Mouse (Mus musculus): Measurements from ENCODE around the gene Tradd. TPM values are rescaled to one million over a fixed set of nuclear protein-coding genes. Genes with fewer than 3 reads are reported as not detected.

Gene Tradd
- polyA plus RNA-seq, 1 experiment, result 32.6 TPM

DNA sequence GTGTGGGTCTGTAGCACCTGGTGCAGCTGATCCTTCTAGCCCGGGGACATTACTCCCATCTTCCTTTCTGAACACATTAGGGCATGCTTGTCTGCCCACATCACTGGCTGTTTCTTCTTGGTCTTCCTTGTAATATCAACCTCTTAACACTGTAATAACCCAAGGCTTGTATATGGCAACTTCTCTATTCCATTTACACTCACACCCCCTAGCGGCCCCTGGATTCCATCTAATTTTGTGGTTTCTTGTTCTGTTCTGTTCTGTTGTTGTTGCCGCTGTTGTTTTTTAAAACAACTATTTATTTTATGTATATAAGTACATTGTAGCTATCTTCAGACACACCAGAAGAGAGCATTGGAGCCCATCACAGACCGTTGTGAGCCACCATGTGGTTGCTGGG lies 22.5 kb upstream of the Tradd start:
- no peak overlapping the region for H3K4me3 ChIP-seq (replicated peaks)
- H3K4me1 ChIP-seq, result peaks cover 62% of the 10 kb centered on the region
- no peak for TF ChIP-seq FLI1 (IDR thresholded peaks at IDR 0.05; ENCODE audit: low read length)
- TF ChIP-seq GATA1 (IDR thresholded peaks at IDR 0.05; ENCODE audit: borderline replicate concordance, low read length), result no peak
- H3K9me3 ChIP-seq, result no peaks in the 10 kb centered on the region
- H3K27me3 ChIP-seq (replicated peaks), result peaks cover 11% of the 10 kb centered on the region
- H3K36me3 ChIP-seq (replicated peaks; ENCODE audit: low read length), result peaks cover 10% of the 10 kb centered on the region

DNA sequence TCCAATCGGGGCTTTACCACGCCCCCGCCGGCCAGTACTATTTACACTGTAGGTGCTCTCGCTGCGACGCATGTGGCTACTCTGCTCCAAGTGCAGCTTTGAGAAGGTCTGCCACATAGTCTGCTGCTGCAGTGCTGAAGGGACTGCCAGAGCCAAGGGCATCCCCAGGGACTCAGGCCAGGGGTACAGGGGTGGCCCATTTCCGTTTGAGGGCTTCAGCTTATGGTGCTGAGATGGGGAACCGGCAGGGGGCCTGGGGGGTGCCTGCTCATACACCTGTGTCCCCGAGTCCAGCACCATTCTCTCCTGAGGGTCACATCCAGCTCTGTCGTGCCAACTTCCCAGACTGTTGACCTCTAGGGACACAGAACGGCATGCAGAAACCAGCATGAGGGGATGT lies 21.1 kb upstream of the Tradd start:
- H3K36me3 ChIP-seq (replicated peaks; ENCODE audit: low read length), result peaks cover 16% of the 10 kb centered on the region
- H3K27me3 ChIP-seq (replicated peaks), result peaks cover 17% of the 10 kb centered on the region
- H3K9me3 ChIP-seq, result peaks cover 3% of the 10 kb centered on the region; the same call in 1 of the 2 replicates
- H3K4me3 ChIP-seq (replicated peaks), result no peak overlapping the region
- H3K4me1 ChIP-seq, result peaks cover 55% of the 10 kb centered on the region
- TF ChIP-seq FLI1 (IDR thresholded peaks at IDR 0.05; ENCODE audit: low read length), result no peak
- no peak for TF ChIP-seq GATA1 (IDR thresholded peaks at IDR 0.05; ENCODE audit: borderline replicate concordance, low read length)

DNA sequence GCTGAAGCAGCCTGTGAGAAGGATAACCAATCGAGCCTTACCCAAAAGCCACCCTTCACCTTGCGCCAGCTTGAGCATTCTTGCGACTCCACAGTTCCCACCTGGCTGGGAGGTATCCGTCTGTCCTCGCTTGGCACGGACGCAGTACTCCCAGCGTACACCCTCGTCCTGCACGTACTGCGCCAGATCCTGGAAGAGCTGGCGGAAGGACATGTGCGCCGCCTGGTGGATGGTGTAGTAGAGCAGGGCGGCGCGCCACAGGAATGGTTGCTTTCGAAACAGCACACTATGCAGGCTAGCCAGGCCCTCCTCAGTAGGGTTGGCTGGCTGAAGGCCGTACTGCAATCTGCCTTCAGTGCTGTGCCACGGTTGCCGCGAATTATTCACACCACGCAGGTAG lies 18.7 kb upstream of the Tradd start:
- peak overlapping the region; percentile 89 for H3K4me3 ChIP-seq (replicated peaks)
- H3K4me1 ChIP-seq, result peaks cover 50% of the 10 kb centered on the region
- H3K9me3 ChIP-seq, result peaks cover 3% of the 10 kb centered on the region; the same call in 1 of the 2 replicates
- H3K36me3 ChIP-seq (replicated peaks; ENCODE audit: low read length), result peaks cover 16% of the 10 kb centered on the region
- TF ChIP-seq GATA1 (IDR thresholded peaks at IDR 0.05; ENCODE audit: borderline replicate concordance, low read length) (no peak), FLI1 (IDR thresholded peaks at IDR 0.05; ENCODE audit: low read length) (no peak)
- peaks cover 40% of the 10 kb centered on the region for H3K27me3 ChIP-seq (replicated peaks)

DNA sequence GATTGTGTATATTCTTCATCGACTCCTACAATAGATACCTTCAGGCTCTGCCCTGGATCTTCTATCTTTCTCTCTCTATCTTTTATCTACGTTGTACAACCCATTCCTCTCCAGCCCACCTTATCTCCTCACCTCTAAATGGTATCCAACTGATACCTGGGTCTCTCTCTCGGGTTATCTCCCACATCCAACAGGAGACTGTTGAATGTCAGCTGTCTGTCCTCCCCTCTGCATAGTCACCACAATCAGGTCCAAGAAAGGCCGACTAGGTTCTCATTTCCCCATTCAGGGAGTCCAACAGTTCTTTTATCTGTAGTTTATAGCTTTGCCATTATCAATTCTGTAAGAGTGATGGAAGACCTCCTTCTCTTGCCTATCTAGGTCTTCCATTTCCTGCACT lies 17.8 kb upstream of the Tradd start:
- Histone ChIP-seq H3K36me3 (replicated peaks; ENCODE audit: low read length) (peaks cover 16% of the 10 kb centered on the region), H3K4me1 (peaks cover 52% of the 10 kb centered on the region), H3K4me3 (replicated peaks) (no peak overlapping the region), H3K27me3 (replicated peaks) (peaks cover 49% of the 10 kb centered on the region), H3K9me3 (peaks cover 3% of the 10 kb centered on the region; the same call in 1 of the 2 replicates)
- TF ChIP-seq FLI1 (IDR thresholded peaks at IDR 0.05; ENCODE audit: low read length) (no peak), GATA1 (IDR thresholded peaks at IDR 0.05; ENCODE audit: borderline replicate concordance, low read length) (no peak)

DNA sequence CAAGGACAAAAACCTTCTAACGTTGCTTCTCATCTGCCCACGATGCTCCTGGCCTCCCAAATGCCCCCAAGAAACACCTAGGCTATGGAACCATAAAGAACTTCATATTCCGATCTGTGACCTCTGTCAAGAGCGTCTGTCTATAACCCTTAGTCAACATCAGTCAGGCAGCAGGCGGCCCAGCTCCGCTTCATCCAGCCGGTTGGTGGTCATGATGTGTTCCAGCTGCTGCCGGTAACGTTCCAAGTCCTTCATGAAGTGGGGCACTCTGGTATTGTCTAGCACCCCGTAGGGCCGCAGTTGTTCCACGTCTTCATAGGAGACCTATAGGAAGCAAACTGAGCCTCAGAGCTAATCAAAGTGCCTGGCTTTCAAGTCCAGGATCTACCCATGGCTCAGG lies 17.4 kb upstream of the Tradd start:
- peaks cover 54% of the 10 kb centered on the region for H3K4me1 ChIP-seq
- peaks cover 3% of the 10 kb centered on the region; the same call in 1 of the 2 replicates for H3K9me3 ChIP-seq
- TF ChIP-seq GATA1 (IDR thresholded peaks at IDR 0.05; ENCODE audit: borderline replicate concordance, low read length), result no peak
- TF ChIP-seq FLI1 (IDR thresholded peaks at IDR 0.05; ENCODE audit: low read length), result no peak
- H3K27me3 ChIP-seq (replicated peaks), result peaks cover 53% of the 10 kb centered on the region
- peaks cover 16% of the 10 kb centered on the region for H3K36me3 ChIP-seq (replicated peaks; ENCODE audit: low read length)
- H3K4me3 ChIP-seq (replicated peaks), result no peak overlapping the region

DNA sequence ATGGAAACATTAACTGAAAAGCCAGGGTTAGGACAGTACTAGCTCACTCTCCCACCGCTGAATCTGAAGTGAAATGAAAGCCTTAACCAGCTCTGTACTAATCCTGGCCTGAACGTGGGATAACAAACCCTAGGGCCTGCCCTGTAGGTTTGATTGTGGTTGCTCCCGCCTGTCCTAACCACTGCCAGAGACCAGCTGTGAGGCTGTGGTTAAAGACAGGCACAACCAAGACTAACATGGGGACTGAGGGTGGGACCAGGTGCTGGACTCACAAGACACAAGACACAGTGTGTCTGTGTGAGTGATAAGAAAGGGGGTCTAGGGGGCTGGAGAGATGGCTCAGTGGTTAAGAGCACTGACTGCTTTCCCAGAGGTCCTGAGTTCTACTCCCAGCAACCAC lies 16.2 kb upstream of the Tradd start:
- Histone ChIP-seq H3K27me3 (replicated peaks) (peaks cover 62% of the 10 kb centered on the region), H3K36me3 (replicated peaks; ENCODE audit: low read length) (peaks cover 16% of the 10 kb centered on the region), H3K4me1 (peaks cover 58% of the 10 kb centered on the region)

DNA sequence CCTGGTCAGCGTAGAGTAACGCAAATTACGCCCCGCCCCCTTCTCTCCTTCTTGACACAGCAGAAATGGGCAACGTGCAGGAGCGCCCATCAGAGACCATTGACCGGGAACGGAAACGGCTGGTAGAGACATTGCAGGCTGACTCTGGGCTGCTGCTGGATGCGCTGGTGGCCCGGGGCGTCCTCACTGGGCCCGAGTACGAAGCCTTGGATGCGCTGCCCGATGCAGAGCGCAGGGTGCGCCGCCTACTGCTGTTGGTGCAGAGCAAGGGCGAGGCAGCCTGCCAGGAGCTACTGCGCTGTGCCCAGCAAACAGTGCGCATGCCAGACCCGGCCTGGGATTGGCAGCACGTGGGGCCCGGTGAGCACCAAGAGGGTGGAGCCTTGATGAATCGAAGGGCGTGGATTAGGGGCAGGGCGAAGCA lies 14.5 kb upstream of the Tradd start:
- Histone ChIP-seq H3K4me3 (replicated peaks) (peak overlapping the region; percentile 89), H3K9me3 (peaks cover 3% of the 10 kb centered on the region; the same call in 1 of the 2 replicates), H3K36me3 (replicated peaks; ENCODE audit: low read length) (peaks cover 10% of the 10 kb centered on the region), H3K27me3 (replicated peaks) (peaks cover 73% of the 10 kb centered on the region), H3K4me1 (peaks cover 59% of the 10 kb centered on the region)
- TF ChIP-seq FLI1 (IDR thresholded peaks at IDR 0.05; ENCODE audit: low read length) (no peak), GATA1 (IDR thresholded peaks at IDR 0.05; ENCODE audit: borderline replicate concordance, low read length) (no peak)

More for the DNA sequence above, 16.2 kb upstream of the Tradd start:
- H3K9me3 ChIP-seq, result peaks cover 3% of the 10 kb centered on the region; the same call in 1 of the 2 replicates
- TF ChIP-seq GATA1 (IDR thresholded peaks at IDR 0.05; ENCODE audit: borderline replicate concordance, low read length) (no peak), FLI1 (IDR thresholded peaks at IDR 0.05; ENCODE audit: low read length) (no peak)
- no peak overlapping the region for H3K4me3 ChIP-seq (replicated peaks)

DNA sequence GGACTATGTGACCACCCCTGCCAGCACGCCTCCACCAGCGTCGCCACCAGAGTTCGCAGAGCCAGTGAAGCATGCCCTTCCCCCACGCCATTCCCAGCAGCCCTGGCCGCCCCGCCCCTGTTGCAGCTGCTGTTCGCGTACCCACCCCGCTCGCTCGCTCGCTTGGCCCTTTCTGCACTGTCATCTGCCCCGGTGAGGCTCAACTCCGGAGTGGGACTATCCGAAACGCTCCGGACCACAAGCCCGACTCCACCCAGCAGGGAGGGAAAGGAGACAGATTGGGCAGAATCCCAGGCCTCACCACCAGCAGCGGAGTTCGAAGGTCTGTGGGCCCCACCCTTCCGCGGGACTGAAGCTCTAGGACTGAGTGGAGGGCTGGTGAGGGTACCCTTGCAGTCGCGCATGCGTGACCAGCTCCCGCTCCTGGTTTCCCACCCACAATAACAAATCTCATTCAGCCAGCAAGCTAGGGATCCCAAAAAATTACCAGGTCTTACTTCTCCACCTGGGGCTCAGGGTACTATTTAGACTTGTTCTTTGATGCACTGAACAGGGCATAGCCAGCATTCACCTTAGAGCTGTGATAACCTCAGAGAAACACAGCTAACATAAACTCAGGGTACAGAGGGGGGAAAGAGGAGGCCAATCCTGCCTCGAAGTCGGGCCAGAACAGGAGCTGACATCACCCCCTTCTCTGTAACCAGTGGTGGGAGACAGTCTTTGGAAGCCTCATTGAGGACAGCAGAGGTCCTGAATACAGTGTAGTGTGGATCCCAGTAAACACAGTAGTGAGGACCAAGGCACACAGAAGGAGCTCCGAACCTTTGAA lies 12.1 kb upstream of the Tradd start:
- Histone ChIP-seq H3K9me3 (peaks cover 3% of the 10 kb centered on the region; the same call in 1 of the 2 replicates), H3K27me3 (replicated peaks) (peaks cover 87% of the 10 kb centered on the region), H3K36me3 (replicated peaks; ENCODE audit: low read length) (peaks cover 3% of the 10 kb centered on the region), H3K4me1 (peaks cover 47% of the 10 kb centered on the region), H3K4me3 (replicated peaks) (peak overlapping the region; percentile 90)
- no peak for TF ChIP-seq GATA1 (IDR thresholded peaks at IDR 0.05; ENCODE audit: borderline replicate concordance, low read length)
- TF ChIP-seq FLI1 (IDR thresholded peaks at IDR 0.05; ENCODE audit: low read length), result no peak

DNA sequence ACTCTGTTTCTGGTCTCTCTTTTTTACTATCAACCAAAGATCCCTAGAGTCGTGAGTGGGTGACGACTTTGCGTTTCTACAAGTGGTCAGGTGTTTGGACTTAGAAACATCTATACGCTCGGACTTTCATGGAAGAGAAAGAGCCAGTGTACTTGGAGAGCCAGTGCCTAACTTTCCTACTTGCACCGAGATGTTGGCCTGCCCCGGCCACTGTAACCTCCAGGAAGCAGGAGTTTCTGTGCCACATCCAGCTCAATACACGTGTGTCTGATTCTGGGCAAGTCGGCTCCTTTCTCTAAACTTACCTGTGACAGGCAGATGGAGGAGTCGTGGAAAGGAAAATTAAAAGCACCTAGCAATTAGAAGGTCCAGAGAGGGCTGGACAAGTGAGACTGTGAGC lies 11.4 kb upstream of the Tradd start, which contains the start of gene Nol3:
Nol3 (plus strand) TSS at position 301 of the 400 bp plus-strand sequence.
- Histone ChIP-seq H3K9me3 (no peaks in the 10 kb centered on the region), H3K4me3 (replicated peaks) (peak within 1 kb of the TSS; percentile 90), H3K36me3 (replicated peaks; ENCODE audit: low read length) (no peaks in the 10 kb centered on the region), H3K4me1 (peaks cover 49% of the 10 kb centered on the region), H3K27me3 (replicated peaks) (peaks cover 91% of the 10 kb centered on the region)
- TF ChIP-seq GATA1 (IDR thresholded peaks at IDR 0.05; ENCODE audit: borderline replicate concordance, low read length) (no peak), FLI1 (IDR thresholded peaks at IDR 0.05; ENCODE audit: low read length) (no peak)

DNA sequence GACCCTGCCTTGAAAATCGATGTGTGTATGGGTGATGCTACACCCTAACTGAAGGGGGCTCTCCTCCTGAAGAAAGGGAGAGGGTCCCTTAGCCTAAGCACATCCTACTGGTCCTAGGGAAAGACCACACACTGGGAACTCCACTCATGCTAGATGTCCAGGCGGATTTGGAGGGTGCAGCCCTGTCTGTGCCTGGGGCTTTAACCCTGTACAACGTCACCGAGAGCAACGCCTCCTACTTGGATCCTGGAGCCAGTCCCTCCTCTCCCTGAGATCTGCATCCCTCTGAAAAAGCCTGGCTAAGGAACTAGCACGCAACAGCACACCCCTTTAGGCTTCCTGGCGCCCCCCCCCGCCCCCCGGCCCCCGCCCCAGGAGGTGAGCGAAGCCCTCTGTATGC lies 11.0 kb upstream of the Tradd start:
- peaks cover 51% of the 10 kb centered on the region for H3K4me1 ChIP-seq
- peaks cover 92% of the 10 kb centered on the region for H3K27me3 ChIP-seq (replicated peaks)
- no peak for TF ChIP-seq GATA1 (IDR thresholded peaks at IDR 0.05; ENCODE audit: borderline replicate concordance, low read length)
- TF ChIP-seq FLI1 (IDR thresholded peaks at IDR 0.05; ENCODE audit: low read length), result no peak
- peak overlapping the region; percentile 90 for H3K4me3 ChIP-seq (replicated peaks)
- H3K36me3 ChIP-seq (replicated peaks; ENCODE audit: low read length), result no peaks in the 10 kb centered on the region
- no peaks in the 10 kb centered on the region for H3K9me3 ChIP-seq
